In the genomic region with DNA sequence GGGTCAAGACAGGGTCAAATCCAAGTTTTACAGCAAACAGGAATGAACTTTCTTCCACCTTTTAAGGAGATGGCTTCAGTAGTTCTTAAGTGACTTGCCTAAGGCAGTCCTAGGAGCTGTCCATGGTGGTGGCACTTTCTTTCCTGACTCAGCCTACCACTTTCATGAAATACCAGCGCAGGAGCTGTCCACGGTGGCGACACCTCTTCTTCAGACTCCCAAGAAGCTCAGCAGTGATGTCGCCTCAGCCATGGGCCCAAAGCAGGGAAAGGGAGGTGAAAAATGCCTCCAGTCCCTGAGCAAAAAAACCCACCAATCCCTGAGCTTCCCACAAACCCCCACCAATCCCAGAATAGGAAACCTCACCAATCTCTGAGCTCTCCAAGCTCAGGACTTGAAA, we compare ENCODE assay signal across 9 mouse cellular contexts. TPM values are rescaled to one million over a fixed set of nuclear protein-coding genes. Genes with fewer than 3 reads are reported as not detected.
DNase-seq lines count a peak whose midpoint lies in the region; ATAC-seq and TF ChIP-seq lines count a peak whose summit lies in the region.
"Had no signal": no experiment of that assay in that cellular context is flagged by ENCODE, and none has a peak within 500 bp of the region (broad histone marks: within the 10 kb centered on the region; RNA-seq: fewer than 3 reads in every experiment).

No protein-coding gene starts in this region.

- TF ChIP-seq CTCF in left cerebral cortex, adult 2 months (IDR thresholded peaks at IDR 0.05), result no peak

- intact Hi-C loops in left cerebral cortex, postnatal 10 days (cut with DNase I), result no loop called here
- intact Hi-C loops in left cerebral cortex, adult 2 months (cut with DNase I), result no loop called here

- no peak overlapping the region for H3K27ac ChIP-seq in left cerebral cortex, adult 2 months

- peak; percentile 36 for DNase-seq in gastrocnemius, adult 18-20 months (ENCODE audit: low spot score)
- no peak for DNase-seq in gastrocnemius, postnatal 10 days
- peak; percentile 83 for DNase-seq in A20 (ENCODE audit: low read depth, low spot score)
- peak; percentile 83 for DNase-seq in c-Kit-positive CD71-negative TER-119-negative erythroid progenitor cells, embryonic 14.5 days (ENCODE audit: low read depth)
- DNase-seq in left cerebral cortex, postnatal 10 days (ENCODE audit: extremely low spot score in 1 of 2, low spot score in 2 of 2), result no peak
- no peak for DNase-seq in left cerebral cortex, adult 2 months (ENCODE audit: extremely low spot score in 1 of 2, low spot score in 2 of 2)

- ATAC-seq in megakaryocyte progenitor cell, adult 5-6 weeks (replicated peaks; ENCODE audit: poor library complexity), result peak; percentile 56
- ATAC-seq in megakaryocyte, adult 5-6 weeks (ENCODE audit: poor library complexity, severe bottlenecking), result no peak

- H3K4me3 ChIP-seq in left cerebral cortex, adult 2 months, result no peak overlapping the region

RNA-seq across cellular contexts. Expression of gene Lrrc61, which starts 1.7 kb away (rescaled TPM):
- total RNA-seq in gastrocnemius, adult 18-20 months (2021), result 10 to 100 TPM; 21.1 to 25.5 TPM
- total RNA-seq in gastrocnemius, postnatal 10 days (2021), result 10 to 100 TPM; 11.9 to 14.1 TPM
- total RNA-seq in megakaryocyte progenitor cell, adult 5-6 weeks (2015), result 8.0 and 11.6 TPM in 2 replicates
- 4.9 and 6.3 TPM in 2 replicates for total RNA-seq in megakaryocyte progenitor cell, adult 5-6 weeks (2017)
- 13.4 and 14.3 TPM in 2 replicates for total RNA-seq in megakaryocyte, adult 5-6 weeks (2015)
- 9.7 and 11.3 TPM in 2 replicates for total RNA-seq in megakaryocyte, adult 5-6 weeks (2017)
- total RNA-seq in left cerebral cortex, postnatal 10 days (2021), result 10 to 100 TPM; 28.9 to 31.6 TPM
- total RNA-seq in left cerebral cortex, adult 2 months (2021), result 10 to 100 TPM; 35.8 to 36.8 TPM

RNA-seq across cellular contexts. Expression of gene Atp6v0e2, which starts 15.5 kb away (rescaled TPM):
- 10 to 100 TPM; 38.5 to 46.1 TPM for total RNA-seq in gastrocnemius, adult 18-20 months (2021)
- 10 to 100 TPM; 42.3 to 47.3 TPM for total RNA-seq in gastrocnemius, postnatal 10 days (2021)
- total RNA-seq in megakaryocyte progenitor cell, adult 5-6 weeks (2015), result not detected in 2 replicates
- total RNA-seq in megakaryocyte progenitor cell, adult 5-6 weeks (2017), result not detected in 2 replicates
- total RNA-seq in megakaryocyte, adult 5-6 weeks (2015), result not detected in 2 replicates
- total RNA-seq in megakaryocyte, adult 5-6 weeks (2017), result 0.48 TPM in 1 of 2 replicates, not detected in the other
- total RNA-seq in left cerebral cortex, postnatal 10 days (2021), result 100 to 1,000 TPM; 485 to 501 TPM
- 100 to 1,000 TPM; 411 to 422 TPM for total RNA-seq in left cerebral cortex, adult 2 months (2021)

RNA-seq across cellular contexts. Expression of gene Rarres2, which starts 19.7 kb away (rescaled TPM):
- total RNA-seq in gastrocnemius, adult 18-20 months (2021), result 10 to 100 TPM; 14.6 to 24.8 TPM
- 10 to 100 TPM; 40.1 to 47.0 TPM for total RNA-seq in gastrocnemius, postnatal 10 days (2021)
- not detected in 2 replicates for total RNA-seq in megakaryocyte progenitor cell, adult 5-6 weeks (2015)
- not detected in 2 replicates for total RNA-seq in megakaryocyte progenitor cell, adult 5-6 weeks (2017)
- total RNA-seq in megakaryocyte, adult 5-6 weeks (2015), result 0.74 TPM in 1 of 2 replicates, not detected in the other
- 0.15 and 0.94 TPM in 2 replicates for total RNA-seq in megakaryocyte, adult 5-6 weeks (2017)
- total RNA-seq in left cerebral cortex, postnatal 10 days (2021), result 1 to 10 TPM; 6.2 to 7.0 TPM
- 10 to 100 TPM; 12.3 to 12.8 TPM for total RNA-seq in left cerebral cortex, adult 2 months (2021)

RNA-seq across cellular contexts. Expression of gene Gm45021, which starts 36.5 kb away (rescaled TPM):
- total RNA-seq in gastrocnemius, adult 18-20 months (2021), result not detected
- total RNA-seq in gastrocnemius, postnatal 10 days (2021), result not detected
- not detected in 2 replicates for total RNA-seq in megakaryocyte progenitor cell, adult 5-6 weeks (2015)
- not detected in 2 replicates for total RNA-seq in megakaryocyte progenitor cell, adult 5-6 weeks (2017)
- not detected in 2 replicates for total RNA-seq in megakaryocyte, adult 5-6 weeks (2015)
- total RNA-seq in megakaryocyte, adult 5-6 weeks (2017), result not detected in 2 replicates
- not detected for total RNA-seq in left cerebral cortex, postnatal 10 days (2021)
- total RNA-seq in left cerebral cortex, adult 2 months (2021), result not detected
- total RNA-seq: adrenal gland, postnatal 36 days had no signal

RNA-seq across cellular contexts. Expression of gene Repin1, which starts 40.8 kb away (rescaled TPM):
- total RNA-seq in gastrocnemius, adult 18-20 months (2021), result 10 to 100 TPM; 30.6 to 31.9 TPM
- total RNA-seq in gastrocnemius, postnatal 10 days (2021), result 10 to 100 TPM; 18.5 to 25.2 TPM
- total RNA-seq in megakaryocyte progenitor cell, adult 5-6 weeks (2015), result 7.7 and 11.2 TPM in 2 replicates
- total RNA-seq in megakaryocyte progenitor cell, adult 5-6 weeks (2017), result 10.0 and 16.6 TPM in 2 replicates
- total RNA-seq in megakaryocyte, adult 5-6 weeks (2015), result 1.8 and 2.7 TPM in 2 replicates
- total RNA-seq in megakaryocyte, adult 5-6 weeks (2017), result 4.0 and 4.3 TPM in 2 replicates
- total RNA-seq in left cerebral cortex, postnatal 10 days (2021), result 10 to 100 TPM; 28.0 to 29.5 TPM
- total RNA-seq in left cerebral cortex, adult 2 months (2021), result 10 to 100 TPM; 56.5 to 58.0 TPM

Comparison
In these comparisons a context has a peak if more than half of its experiments do, and no peak if none do; other contexts are left out.
1. DNase-seq: peak in gastrocnemius, adult 18-20 months (single experiment), A20 (single experiment) and c-Kit-positive CD71-negative TER-119-negative erythroid progenitor cells, embryonic 14.5 days (single experiment); none in gastrocnemius, postnatal 10 days (single experiment), left cerebral cortex, postnatal 10 days (0 of 2) and left cerebral cortex, adult 2 months (0 of 2).
2. RNA of gene Atp6v0e2, which starts 15.5 kb away (total RNA-seq): 485 to 501 TPM in left cerebral cortex, postnatal 10 days, 411 to 422 TPM in left cerebral cortex, adult 2 months, 42.3 to 47.3 TPM in gastrocnemius, postnatal 10 days and 38.5 to 46.1 TPM in gastrocnemius, adult 18-20 months; 0.48 TPM in megakaryocyte, adult 5-6 weeks and not detected in megakaryocyte progenitor cell, adult 5-6 weeks; every median in the first group is over 10 times any median in the second.